Mouse (Mus musculus): ENCODE measurements at regions not wholly inside any gene's neighbourhood (a gene's known extent, or its start where the extent isn't known, plus 50 kb on each side); places are given as distances from the start of the nearest gene placed in this dataset.

- TF ChIP-seq CTCF (IDR thresholded peaks at IDR 0.05; ENCODE audit: low read depth): no peak
- no peak for TF ChIP-seq EP300 (IDR thresholded peaks at IDR 0.05; ENCODE audit: low read depth)
Observed at GRCm38 (mm10) chr15:62191641-62192040, 1268.8 kb upstream of the A1bg start.
